ENCODE assay signal across 8 mouse cellular contexts in the genomic region with DNA sequence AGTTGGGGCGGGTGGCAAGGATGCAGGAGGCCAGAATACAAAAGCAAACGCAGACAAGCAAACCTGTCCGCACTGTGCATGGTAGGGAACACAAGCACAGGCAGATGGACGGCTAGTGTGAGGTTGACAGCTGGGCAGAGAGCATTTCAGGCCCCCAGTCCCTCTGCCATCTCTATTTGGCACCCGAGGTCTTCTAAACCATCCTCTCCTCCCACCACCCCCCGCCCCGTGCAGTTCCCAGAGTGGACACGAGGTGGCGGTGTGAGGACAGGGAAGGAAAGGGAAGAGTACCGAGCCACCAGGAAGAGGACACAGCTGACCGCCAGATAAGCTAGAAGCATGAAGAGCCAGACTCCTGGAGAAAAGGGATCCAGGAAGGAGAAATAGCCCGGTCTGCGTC. TPM values are rescaled to one million over a fixed set of nuclear protein-coding genes. Genes with fewer than 3 reads are reported as not detected.
DNase-seq lines count a peak whose midpoint lies in the region; ATAC-seq and TF ChIP-seq lines count a peak whose summit lies in the region.

No protein-coding gene starts in this region.

- H3K27me3 ChIP-seq in C2C12 (ENCODE audit: control insufficient read depth, insufficient read depth, insufficient read length): peaks cover 36% of the 10 kb centered on the region

- peak; percentile 21 for DNase-seq in adrenal gland, adult 8-10 months
- DNase-seq in embryo, embryonic 11 days: peak; percentile 74
- DNase-seq in kidney, postnatal 4 days: peak; percentile 89 to 90
- peak; percentile 75 for DNase-seq in lung, postnatal 14 days
- peak; percentile 82 for DNase-seq in retina, embryonic 14.5 days (ENCODE audit: low spot score)
- DNase-seq in thymus, postnatal 4 days: peak; percentile 92

- H3K79me2 ChIP-seq in C2C12 (ENCODE audit: control insufficient read depth, insufficient read depth): no peaks in the 10 kb centered on the region

- H3K36me3 ChIP-seq in C2C12 (ENCODE audit: control insufficient read depth, insufficient read depth): no peaks in the 10 kb centered on the region

- ATAC-seq in granulocyte monocyte progenitor cell, adult 5-6 weeks (replicated peaks; ENCODE audit: poor library complexity, severe bottlenecking): peak; percentile 79

- TF ChIP-seq CTCF in C2C12 (IDR thresholded peaks at IDR 0.05; ENCODE audit: control insufficient read depth, insufficient read depth, insufficient read length): peak; percentile 27

- H3ac ChIP-seq in C2C12 (ENCODE audit: control insufficient read depth, insufficient read length, low read depth): no peak overlapping the region

- H3K79me3 ChIP-seq in C2C12 (ENCODE audit: low read depth): no peaks in the 10 kb centered on the region

- H3K4me3 ChIP-seq in C2C12 (ENCODE audit: insufficient read depth, poor library complexity, severe bottlenecking): no peak overlapping the region

TF ChIP-seq in C2C12, 6 proteins besides CTCF, POLR2A, EP300 and RAD21:
- TF ChIP-seq MYOD1 (IDR thresholded peaks at IDR 0.05; ENCODE audit: control insufficient read depth, insufficient read length, low read depth) (no peak), USF1 (IDR thresholded peaks at IDR 0.05; ENCODE audit: low read depth) (no peak), MYOG (IDR thresholded peaks at IDR 0.05; ENCODE audit: control insufficient read depth, extremely low read depth, insufficient read length) (no peak), FOSL1 (IDR thresholded peaks at IDR 0.05; ENCODE audit: insufficient read depth, low read length, poor library complexity, severe bottlenecking) (no peak), CEBPB (IDR thresholded peaks at IDR 0.05; ENCODE audit: low read depth) (no peak), MAX (IDR thresholded peaks at IDR 0.05) (no peak)

RNA-seq across cellular contexts. Expression of a gene that starts 42.5 kb away (rescaled TPM):
- 5.3 TPM for polyA plus RNA-seq in C2C12 (2012; fragmentation: generic; extraction: Trizol)
- 10 to 100 TPM; 62.7 to 75.1 (median 65.4) TPM for total RNA-seq in adrenal gland, adult 8-10 months (2022)
- 10.0 and 14.3 TPM in 2 replicates for total RNA-seq in granulocyte monocyte progenitor cell, adult 5-6 weeks (2014; fragmentation: Nextera tagmentation)
- 9.7 and 11.3 TPM in 2 replicates for total RNA-seq in granulocyte monocyte progenitor cell, adult 5-6 weeks (2017)

Comparison
In these comparisons a context has a peak if more than half of its experiments do, and no peak if none do; other contexts are left out.
1. DNase-seq: peak in every context shown above with its lines; median percentile 92 in thymus, postnatal 4 days; 90 in kidney, postnatal 4 days; 82 in retina, embryonic 14.5 days; 75 in lung, postnatal 14 days; 74 in embryo, embryonic 11 days; 21 in adrenal gland, adult 8-10 months.
2. RNA of a gene that starts 42.5 kb away (total RNA-seq): 62.7 to 75.1 TPM in adrenal gland, adult 8-10 months; 9.7 to 14.3 TPM in granulocyte monocyte progenitor cell, adult 5-6 weeks; every median in the first group is over 4 times any median in the second.